Mouse (Mus musculus) embryonic facial prominence, embryonic 14.5 days (tissue): Measurements from ENCODE around the gene Galnt6. TPM values are rescaled to one million over a fixed set of nuclear protein-coding genes. Genes with fewer than 3 reads are reported as not detected.
A peak's percentile ranks its signal among the peaks of the same experiment; 100 is the strongest.

Experiments
- ATAC-seq: fragments of 200-750 bp; cut with Nextera tagmentation; 2 replicates; pipeline ENCODE4 v1.8.0; 2017; ENCODE audit warnings: low read depth, moderate number of reproducible peaks, moderate TSS enrichment
- DNase-seq: peaks from one replicate; pipeline ENCODE4 v3.0.0-alpha.2; 2015; ENCODE audit warnings: low spot score
- H3K27ac ChIP-seq: fragments of 300-500 bp; sonication (generic); replicated peaks from 2 replicates; pipeline ENCODE4 v1.5.1; 2014; ENCODE audit warnings: low read depth, mild to moderate bottlenecking, low read length, moderate library complexity
- H3K27me3 ChIP-seq: fragments of 300-500 bp; sonication (generic); replicated peaks from 2 replicates; pipeline ENCODE4 v1.6.1; 2014; ENCODE audit warnings: low read length; ENCODE audit not compliant: control insufficient read depth, insufficient read depth
- H3K36me3 ChIP-seq: fragments of 300-500 bp; sonication (generic); 2 replicates; pipeline ENCODE4 v1.6.1; 2014; ENCODE audit warnings: low read length, mixed read lengths; ENCODE audit not compliant: control insufficient read depth, insufficient read depth
- H3K4me1 ChIP-seq: fragments of 300-500 bp; sonication (generic); 2 replicates; pipeline ENCODE4 v1.6.1; 2014; ENCODE audit warnings: antibody characterized with exemption, low read length; ENCODE audit not compliant: control insufficient read depth, insufficient read depth
- H3K4me2 ChIP-seq: fragments of 300-500 bp; sonication (generic); 2 replicates; pipeline ENCODE4 v1.6.1; 2014; ENCODE audit warnings: low read depth, mild to moderate bottlenecking, low read length, moderate library complexity, mixed read lengths
- H3K4me3 ChIP-seq: fragments of 300-500 bp; sonication (generic); 2 replicates; pipeline ENCODE4 v1.5.1; 2014; ENCODE audit warnings: low read depth, mild to moderate bottlenecking, low read length
- H3K9ac ChIP-seq: fragments of 300-500 bp; sonication (generic); 2 replicates; pipeline ENCODE4 v1.6.1; 2014; ENCODE audit warnings: low read depth, mild to moderate bottlenecking, low read length, moderate library complexity, mixed read lengths
- H3K9me3 ChIP-seq: fragments of 300-500 bp; sonication (generic); 2 replicates; pipeline ENCODE4 v1.6.1; 2016; ENCODE audit warnings: low read length; ENCODE audit not compliant: control insufficient read depth
- WGBS: fragments of 180-500 bp; shearing (Covaris S2); extraction: QIAGEN DNeasy Blood & Tissue Kit; methylation state at CpG from one replicate; pipeline ENCODE4 v1.1.7; 2014; 5-methylcytosine and 5-hydroxymethylcytosine counted together
- polyA plus RNA-seq: library from polyadenylated mRNA; unstranded; fragments of >200 nt; fragmentation: Nextera tagmentation; extraction: Ambion mirVana; gene quantifications from 2 replicates; pipeline ENCODE4 v1.2.1, GENCODE M21; 2014

Gene Galnt6
- polyA plus RNA-seq, 1 experiment from 2014 or later: 2.1 TPM

DNA sequence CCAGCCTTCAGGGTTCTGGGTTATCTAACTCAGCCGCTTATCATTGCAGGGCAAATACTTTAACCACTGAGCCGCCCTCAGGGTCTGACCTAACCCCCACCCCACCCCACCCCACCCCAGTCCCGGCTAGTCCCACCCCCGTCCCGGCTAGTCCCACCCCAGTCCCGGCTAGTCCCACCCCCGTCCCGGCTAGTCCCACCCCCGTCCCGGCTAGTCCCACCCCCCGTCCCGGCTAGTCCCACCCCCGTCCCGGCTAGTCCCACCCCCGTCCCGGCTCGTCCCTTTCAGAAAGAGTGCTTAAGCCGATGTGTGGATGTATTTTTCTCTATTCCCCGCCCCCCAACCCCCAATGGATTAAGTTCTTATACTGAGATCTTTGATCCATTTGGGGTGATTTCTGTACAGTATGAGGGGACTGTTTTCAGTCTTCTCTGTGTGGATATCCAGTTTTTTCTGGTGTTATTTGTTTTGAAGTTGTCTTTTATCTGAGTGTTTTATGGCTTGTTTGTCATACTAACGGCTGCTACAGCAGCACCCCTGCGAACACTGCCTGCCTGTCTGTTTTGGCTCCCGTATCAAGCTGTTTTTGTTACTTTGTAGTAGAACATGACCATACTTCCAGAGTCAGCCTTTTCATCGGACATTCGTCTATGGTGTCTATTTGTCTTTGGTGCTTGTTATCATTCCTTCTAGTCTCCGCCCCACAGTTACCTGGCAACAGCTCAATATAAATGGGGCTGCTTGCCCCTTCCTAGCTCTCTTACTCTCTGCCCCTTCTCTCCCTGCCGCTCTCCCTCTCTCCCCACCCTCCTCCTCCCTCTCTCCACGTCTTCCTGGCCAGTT lies 18.2 kb upstream of the Galnt6 start:
- no peak overlapping the region for H3K9ac ChIP-seq
- H3K9me3 ChIP-seq: no peaks in the 10 kb centered on the region
- peaks cover 5% of the 10 kb centered on the region for H3K4me1 ChIP-seq
- H3K27me3 ChIP-seq: no peaks in the 10 kb centered on the region
- 6% methylated on average over 19 of the region's 27 CpGs for WGBS
- H3K36me3 ChIP-seq: no peaks in the 10 kb centered on the region
- peak; percentile 55; the same call in 1 of the 2 replicates for ATAC-seq
- H3K4me2 ChIP-seq: peak overlapping the region; percentile 52
- no peak overlapping the region for H3K27ac ChIP-seq
- H3K4me3 ChIP-seq: peak overlapping the region; percentile 23
- no peak for DNase-seq

DNA sequence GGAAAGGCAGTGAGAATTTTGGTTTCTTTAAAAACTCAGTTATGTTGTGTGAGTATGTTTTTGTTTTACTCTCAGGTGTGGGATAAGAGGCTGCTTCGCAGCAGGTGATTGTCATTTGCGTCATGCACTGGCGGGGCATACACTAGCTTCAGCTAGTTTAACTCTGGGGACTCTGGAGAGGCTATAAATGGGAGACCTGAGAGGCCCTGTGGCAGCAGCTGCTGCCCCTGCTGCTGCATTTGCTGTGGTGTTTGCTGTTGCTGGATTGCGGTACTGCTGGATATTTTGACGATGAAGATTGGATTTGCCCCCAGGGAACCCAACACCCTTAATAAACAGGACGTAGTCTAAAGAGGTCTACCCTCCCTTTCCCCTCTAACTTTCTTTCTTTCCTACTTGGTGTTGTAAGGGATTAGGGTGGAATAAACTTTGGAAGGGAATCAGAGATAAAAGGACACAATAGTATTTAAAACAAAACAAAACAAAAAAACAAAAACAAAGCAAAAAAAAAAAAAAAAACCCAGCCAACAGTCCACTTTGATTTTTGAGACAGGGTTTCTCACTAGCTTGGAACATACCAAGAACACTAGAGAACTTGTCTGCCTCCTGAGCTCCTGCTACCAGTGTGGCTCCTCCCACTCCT lies 17.4 kb upstream of the Galnt6 start:
- Histone ChIP-seq H3K27ac (no peak overlapping the region), H3K4me2 (peak overlapping the region; percentile 52), H3K9me3 (no peaks in the 10 kb centered on the region), H3K27me3 (no peaks in the 10 kb centered on the region), H3K36me3 (no peaks in the 10 kb centered on the region), H3K9ac (no peak overlapping the region), H3K4me3 (peak overlapping the region; percentile 23), H3K4me1 (peaks cover 5% of the 10 kb centered on the region)
- WGBS: 38% methylated on average over 6 of the region's 6 CpGs
- DNase-seq (no peak), ATAC-seq (peak; percentile 50; the same call in 1 of the 2 replicates)

DNA sequence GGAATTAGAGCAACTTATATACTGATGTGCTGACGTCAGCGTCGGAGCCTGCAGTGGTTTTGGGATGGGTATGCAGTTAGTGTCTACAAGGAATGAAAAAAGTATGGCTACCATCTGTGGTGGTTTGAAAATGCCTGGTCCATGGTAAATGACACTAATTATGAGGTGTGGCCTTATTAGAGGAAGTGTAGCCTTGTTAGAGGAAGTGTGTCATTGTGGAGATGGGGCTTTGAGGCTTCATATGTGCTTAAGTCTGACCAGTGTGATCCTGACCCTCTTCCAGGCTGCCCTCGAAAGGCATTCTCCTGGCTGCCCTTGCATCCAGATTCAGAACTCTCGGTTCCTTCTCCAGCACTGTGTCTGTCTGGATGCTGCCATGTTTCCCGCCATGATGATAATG lies 14.1 kb upstream of the Galnt6 start:
- Histone ChIP-seq H3K9me3 (no peaks in the 10 kb centered on the region), H3K4me1 (peaks cover 5% of the 10 kb centered on the region), H3K27ac (no peak overlapping the region), H3K4me2 (no peak overlapping the region), H3K27me3 (no peaks in the 10 kb centered on the region), H3K9ac (no peak overlapping the region), H3K4me3 (no peak overlapping the region), H3K36me3 (no peaks in the 10 kb centered on the region)
- 86% methylated on average over 6 of the region's 6 CpGs for WGBS
- no peak for ATAC-seq
- DNase-seq: no peak

DNA sequence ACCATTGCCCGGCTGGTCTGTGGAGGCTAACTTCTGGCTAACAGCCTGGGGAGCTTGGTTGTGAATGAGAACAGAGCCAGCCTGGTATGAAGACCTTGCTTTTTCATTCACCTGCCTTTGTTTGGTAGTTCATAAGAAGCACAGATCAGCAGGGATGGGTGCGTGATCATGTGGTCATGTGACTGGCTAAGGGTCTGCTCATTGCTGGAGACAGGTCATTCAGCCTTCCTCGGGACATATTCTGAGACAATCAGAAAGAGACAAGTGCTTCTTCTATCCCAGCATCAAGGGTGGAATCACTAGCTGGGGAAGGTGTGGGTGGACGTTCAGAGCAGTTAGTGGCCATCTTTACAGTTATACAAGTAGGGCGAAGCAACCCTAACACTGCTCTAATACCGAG lies 10.3 kb upstream of the Galnt6 start:
- Histone ChIP-seq H3K27ac (no peak overlapping the region), H3K4me1 (no peaks in the 10 kb centered on the region), H3K4me3 (no peak overlapping the region), H3K36me3 (no peaks in the 10 kb centered on the region), H3K4me2 (no peak overlapping the region), H3K9me3 (no peaks in the 10 kb centered on the region), H3K27me3 (no peaks in the 10 kb centered on the region), H3K9ac (no peak overlapping the region)
- DNase-seq: no peak
- WGBS: 89% methylated on average over 6 of the region's 6 CpGs
- no peak for ATAC-seq

DNA sequence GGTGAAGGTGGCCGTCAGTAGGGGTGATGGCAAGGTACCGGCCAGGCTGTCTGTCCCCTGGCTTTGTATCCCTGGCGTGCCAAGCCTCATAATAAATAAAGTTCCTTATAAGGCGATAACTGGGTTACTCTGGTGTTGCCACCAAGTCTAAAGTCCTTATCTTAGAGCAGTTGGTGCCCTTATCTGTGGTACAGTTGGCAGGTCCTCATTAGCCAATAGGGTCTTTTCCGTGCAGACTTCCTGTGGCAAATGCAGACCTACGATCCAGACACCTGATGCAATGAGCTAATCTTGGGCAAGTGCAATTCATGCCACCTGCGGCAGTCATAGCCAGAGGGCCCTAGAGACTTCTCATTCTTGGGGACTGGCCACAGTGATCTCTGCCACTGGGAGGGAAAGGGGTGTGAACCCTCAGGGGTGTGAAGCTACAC lies 9.2 kb upstream of the Galnt6 start:
- peak; percentile 60; the same call in 1 of the 2 replicates for ATAC-seq
- Histone ChIP-seq H3K4me1 (no peaks in the 10 kb centered on the region), H3K27ac (no peak overlapping the region), H3K27me3 (no peaks in the 10 kb centered on the region), H3K4me3 (no peak overlapping the region), H3K9me3 (no peaks in the 10 kb centered on the region), H3K4me2 (no peak overlapping the region), H3K36me3 (no peaks in the 10 kb centered on the region), H3K9ac (no peak overlapping the region)
- DNase-seq: no peak
- 80% methylated on average over 7 of the region's 7 CpGs for WGBS

DNA sequence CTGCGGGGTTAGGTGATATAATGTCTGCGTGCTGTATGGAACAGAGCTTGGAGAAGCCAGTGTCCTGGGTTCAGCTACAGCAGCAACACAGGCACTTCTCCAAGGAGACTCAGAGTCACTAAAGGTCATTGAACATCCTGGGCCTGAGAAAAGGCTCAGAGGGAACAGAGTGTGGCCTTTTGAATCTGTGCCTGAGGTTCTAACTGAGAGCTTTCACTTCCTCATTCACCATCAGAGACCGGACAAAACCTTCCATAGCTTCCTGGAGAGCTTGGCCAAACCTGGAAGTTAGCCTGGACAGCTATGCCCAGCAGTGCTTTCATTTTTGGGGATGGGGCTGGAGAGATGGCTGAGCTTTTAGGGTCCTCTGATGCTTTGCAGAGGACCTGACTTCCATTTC lies 8.5 kb upstream of the Galnt6 start:
- no peak for DNase-seq
- Histone ChIP-seq H3K4me2 (no peak overlapping the region), H3K4me1 (no peaks in the 10 kb centered on the region), H3K27ac (no peak overlapping the region), H3K36me3 (no peaks in the 10 kb centered on the region), H3K4me3 (no peak overlapping the region), H3K27me3 (no peaks in the 10 kb centered on the region), H3K9ac (no peak overlapping the region), H3K9me3 (no peaks in the 10 kb centered on the region)
- ATAC-seq: no peak
- WGBS: 90% methylated on average over 3 of the region's 3 CpGs

DNA sequence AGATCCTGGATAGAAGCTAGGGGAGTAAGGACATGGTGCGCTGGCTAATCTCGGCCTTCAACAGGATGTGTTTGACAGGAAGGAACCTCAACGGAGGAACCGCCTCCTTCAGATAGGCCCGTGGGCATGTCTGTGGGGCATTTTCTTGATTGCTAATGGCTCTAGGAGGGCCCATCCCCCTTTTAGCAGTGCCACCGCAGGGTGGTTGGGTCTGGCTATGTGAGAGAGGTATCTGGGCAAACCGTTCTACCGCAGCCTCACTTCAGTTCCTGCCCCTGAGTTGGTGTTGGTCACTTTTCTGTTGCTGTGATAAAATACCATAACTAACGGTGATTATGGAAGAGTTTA lies 6.8 kb upstream of the Galnt6 start:
- 77% methylated on average over 9 of the region's 9 CpGs for WGBS
- H3K9me3 ChIP-seq: no peaks in the 10 kb centered on the region
- DNase-seq: no peak
- peaks cover 10% of the 10 kb centered on the region; the same call in 1 of the 2 replicates for H3K27me3 ChIP-seq
- no peak overlapping the region for H3K9ac ChIP-seq
- no peak overlapping the region for H3K4me2 ChIP-seq
- no peaks in the 10 kb centered on the region for H3K4me1 ChIP-seq
- no peak overlapping the region for H3K27ac ChIP-seq
- H3K36me3 ChIP-seq: no peaks in the 10 kb centered on the region
- ATAC-seq: no peak
- H3K4me3 ChIP-seq: no peak overlapping the region

DNA sequence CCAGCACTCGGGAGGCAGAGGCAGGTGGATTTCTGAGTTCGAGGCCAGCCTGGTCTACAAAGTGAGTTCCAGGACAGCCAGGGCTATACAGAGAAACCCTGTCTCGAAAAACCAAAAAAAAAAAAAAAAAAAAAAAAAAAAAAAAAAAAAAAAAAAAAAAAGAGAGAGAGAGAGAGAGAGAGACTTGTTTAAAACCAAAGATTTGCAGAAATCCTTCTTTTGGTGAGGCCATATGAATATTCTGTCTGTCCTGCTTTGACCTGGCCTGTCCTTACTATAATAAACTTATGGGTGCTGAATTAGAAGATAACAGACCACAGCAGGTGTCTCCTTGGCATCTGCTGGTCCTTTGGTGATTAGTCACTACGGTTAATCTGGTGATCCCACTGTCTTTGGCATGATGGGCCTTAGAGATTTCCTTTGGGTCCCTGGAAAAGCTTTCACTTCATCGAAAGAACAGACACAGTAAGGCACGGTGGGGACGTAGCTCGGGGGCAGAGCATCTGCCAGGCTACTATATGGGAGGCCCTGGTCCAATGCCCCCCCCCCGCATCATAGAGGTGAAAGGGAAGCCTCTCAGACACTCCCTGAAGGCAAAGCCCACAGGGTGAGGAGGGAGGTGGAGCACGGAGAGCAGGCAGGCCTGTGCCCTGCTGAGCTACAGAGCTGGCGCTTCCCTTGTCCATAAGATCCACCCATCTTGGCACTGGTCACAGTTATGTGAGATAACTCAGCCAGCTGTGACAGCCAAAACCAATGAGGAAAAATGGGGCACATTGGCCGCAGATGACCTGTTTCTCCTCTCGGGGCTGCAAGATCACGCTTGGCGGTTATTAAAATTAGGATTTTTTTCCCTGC lies 6.1 kb upstream of the Galnt6 start:
- no peak overlapping the region for H3K27ac ChIP-seq
- no peaks in the 10 kb centered on the region for H3K9me3 ChIP-seq
- H3K27me3 ChIP-seq: peaks cover 16% of the 10 kb centered on the region; the same call in 1 of the 2 replicates
- WGBS: 86% methylated on average over 14 of the region's 15 CpGs
- DNase-seq (no peak), ATAC-seq (no peak)
- H3K36me3 ChIP-seq: no peaks in the 10 kb centered on the region
- no peak overlapping the region for H3K4me3 ChIP-seq
- H3K9ac ChIP-seq: no peak overlapping the region
- no peaks in the 10 kb centered on the region for H3K4me1 ChIP-seq
- H3K4me2 ChIP-seq: no peak overlapping the region
